Mouse (Mus musculus) E14TG2a.4 (cell line): ENCODE results near the gene Defb13.

Experiments
- CTCF ChIP-seq: conservative IDR thresholded peaks from 2 replicates; pipeline ENCODE4 v1.5.1; 2014; ENCODE audit warnings: low read length
- NANOG ChIP-seq: IDR thresholded peaks from 2 replicates; pipeline ENCODE4 v1.6.1; 2014; ENCODE audit warnings: borderline replicate concordance, low read length, mixed read lengths

GRCm38 (mm10) chr8:21956336-21956735 is 9.8 kb downstream of the Defb13 start:
- TF ChIP-seq CTCF (no peak), NANOG (peak; percentile 27; the same call in 1 of the 2 replicates)
